Mouse (Mus musculus): ENCODE measurements around the gene Arhgef7.
"Not testable (repeated sequence)": the region's sequence is repeated elsewhere in the genome, so short reads cannot be mapped to it uniquely, and the experiment has no call there.

The Arhgef7 gene

GRCm38 (mm10) chr8:11834200-11834599 lies 106.7 kb downstream of the Arhgef7 start:
- DNase-seq (ENCODE audit: low spot score in 2 of 2) = no peak

GRCm38 (mm10) chr8:11834691-11835090 lies 107.2 kb downstream of the Arhgef7 start:
- DNase-seq (ENCODE audit: low spot score in 2 of 2) = no peak

- DNase-seq (ENCODE audit: low spot score in 2 of 2) = no peak
These were observed 112.7 kb downstream of the Arhgef7 start, which contains the start of gene Tex29 for GRCm38 (mm10) chr8:11840174-11840573. Gene Tex29 (plus strand): TSS chr8:11840474.

DNA sequence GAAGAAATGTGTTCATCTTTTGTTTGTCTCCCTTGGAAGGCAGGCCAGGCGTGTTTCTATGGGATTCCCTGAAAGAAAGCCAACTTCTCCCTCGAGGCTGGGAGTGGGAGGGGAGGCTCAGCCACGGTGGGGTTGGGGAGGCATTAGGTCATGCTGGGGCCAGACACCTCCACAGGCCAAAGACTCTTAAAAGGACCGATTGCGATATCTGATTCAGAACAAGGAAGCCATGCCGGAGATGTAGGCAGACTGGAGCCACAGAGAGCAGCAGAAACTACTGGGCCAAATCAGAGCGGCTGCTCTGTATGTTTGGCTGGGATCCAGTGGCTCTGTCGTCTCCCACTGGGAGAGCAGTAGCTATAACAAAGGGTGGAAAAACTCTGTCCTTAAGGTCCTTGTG lies 114.0 kb downstream of the Arhgef7 start:
- no peak for DNase-seq (ENCODE audit: low spot score in 2 of 2)

GRCm38 (mm10) chr8:11842757-11843156 lies 115.2 kb downstream of the Arhgef7 start:
- no peak for DNase-seq (ENCODE audit: low spot score in 2 of 2)

DNA sequence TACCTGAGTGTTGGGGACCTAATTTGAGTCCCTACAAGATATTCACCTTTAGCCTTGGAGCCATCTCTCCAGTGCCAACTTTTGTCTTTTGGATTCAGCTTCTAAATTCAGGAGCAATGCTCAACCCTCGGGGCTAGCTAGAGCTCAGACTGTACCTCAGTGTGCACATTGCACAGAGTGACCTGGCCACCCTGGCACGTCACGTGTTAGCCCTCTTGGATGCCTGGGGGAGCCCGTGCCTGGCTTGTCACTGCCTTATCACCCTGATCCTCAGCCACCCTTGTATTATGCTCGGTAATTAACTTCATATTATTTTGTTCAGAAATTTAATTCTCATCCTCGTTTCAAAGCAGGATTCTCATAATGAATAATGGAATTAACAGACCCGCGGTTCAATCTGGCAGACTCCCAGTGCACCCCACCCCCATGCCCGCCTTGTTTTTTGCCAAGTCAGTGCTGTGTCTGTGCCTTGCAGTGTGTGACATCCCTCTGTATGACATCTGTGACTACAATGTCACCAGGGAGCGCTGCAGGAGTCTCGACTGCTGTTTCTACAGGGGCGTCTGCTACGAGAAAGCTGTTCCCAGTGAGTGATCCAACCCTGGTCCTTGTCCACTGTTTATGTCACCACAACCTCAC lies 116.3 kb downstream of the Arhgef7 start:
- DNase-seq (ENCODE audit: low spot score in 2 of 2) = peak in 1 of 2 experiments; percentile 21

DNA sequence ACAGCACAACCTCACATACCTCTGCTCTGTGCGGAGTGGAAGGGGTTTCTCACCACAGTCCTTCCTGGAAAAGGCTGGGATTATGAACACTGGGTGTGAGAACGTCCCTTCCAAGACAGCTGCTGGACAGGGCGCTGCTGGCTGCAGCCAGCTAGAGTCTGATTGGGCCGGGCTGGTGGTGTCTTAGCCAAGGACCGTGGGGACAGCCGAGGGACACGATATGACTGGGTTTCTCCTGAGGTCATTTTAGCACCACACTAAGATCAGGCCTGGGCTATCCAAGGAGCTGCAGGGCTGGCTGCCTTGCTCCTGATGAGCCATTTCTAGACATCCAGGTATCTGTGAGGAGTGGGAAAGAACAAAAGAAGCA lies 116.8 kb downstream of the Arhgef7 start:
- DNase-seq (ENCODE audit: low spot score in 2 of 2) = peak; percentile 12 to 35

- DNase-seq (ENCODE audit: low spot score in 2 of 2) = no peak
These were observed 119.3 kb downstream of the Arhgef7 start for GRCm38 (mm10) chr8:11846807-11847206.

DNA sequence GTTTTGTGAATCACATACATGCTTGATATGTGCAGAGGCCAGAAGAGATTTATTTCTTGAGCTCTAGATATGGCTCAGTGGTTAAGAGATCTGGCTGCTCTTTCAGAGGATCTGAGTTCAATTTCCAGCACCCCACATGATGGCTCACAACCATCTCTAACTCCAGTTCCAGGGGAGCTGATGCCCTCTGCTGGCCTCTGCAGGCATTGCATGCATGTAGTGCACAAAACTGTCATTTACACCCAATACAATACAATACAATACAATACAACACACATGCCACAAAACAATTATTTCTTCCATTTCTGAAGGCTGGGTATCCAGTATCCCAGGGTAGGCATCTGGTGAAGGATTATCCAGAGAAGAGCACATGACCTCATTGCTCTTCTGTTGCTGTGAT lies 140.3 kb downstream of the Arhgef7 start:
- no peak for DNase-seq (ENCODE audit: low spot score in 2 of 2)

- not testable (repeated sequence) for DNase-seq (ENCODE audit: low spot score in 2 of 2)
These were observed 146.7 kb downstream of the Arhgef7 start for GRCm38 (mm10) chr8:11874227-11874626.

DNA sequence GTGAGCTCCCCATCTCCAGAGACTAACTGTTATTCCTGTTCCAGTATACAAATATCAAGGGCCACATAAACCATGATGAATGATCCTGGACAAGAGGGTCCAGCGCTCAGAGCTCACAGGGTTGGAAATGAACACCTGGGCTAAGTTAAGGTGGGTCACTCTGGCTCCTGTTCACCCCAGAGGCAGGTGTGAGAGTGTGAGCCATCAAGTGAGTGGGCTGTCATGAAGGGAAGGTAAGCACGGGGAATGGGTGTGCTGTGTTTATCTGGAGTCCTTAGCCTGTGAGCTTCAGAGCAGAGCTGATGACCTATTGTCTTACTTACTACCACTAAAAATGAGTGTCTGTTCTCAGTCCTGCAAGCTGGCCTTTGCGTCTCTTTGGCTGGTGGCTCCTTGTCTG lies 157.1 kb downstream of the Arhgef7 start:
- DNase-seq (ENCODE audit: low spot score in 2 of 2) = no peak
